Mouse (Mus musculus) CH12.LX (cell line): ENCODE results near the gene Cachd1.

Experiments
- CTCF ChIP-seq, 2 experiments: IDR thresholded peaks in 1 of 2; conservative IDR thresholded peaks in 1 of 2; 2 replicates each; pipeline ENCODE4 v1.5.1; 2011 to 2012; ENCODE audit warnings: low read depth in 2 of 2, low read length in 2 of 2, improper control_type of control experiment in 1 of 2, inconsistent platforms in 1 of 2, mild to moderate bottlenecking in 1 of 2, moderate library complexity in 1 of 2
- EP300 ChIP-seq: IDR thresholded peaks from 2 replicates; pipeline ENCODE4 v1.6.1; 2011; ENCODE audit warnings: low read length, improper control_type of control experiment
- KAT2A ChIP-seq: IDR thresholded peaks from 2 replicates; pipeline ENCODE4 v1.6.1; 2012; ENCODE audit warnings: low read length, improper control_type of control experiment, inconsistent platforms; ENCODE audit not compliant: insufficient replicate concordance
- NELFE ChIP-seq: IDR thresholded peaks from 2 replicates; pipeline ENCODE4 v1.6.1; 2011; ENCODE audit warnings: low read depth, low read length, improper control_type of control experiment
- PAX5 ChIP-seq: IDR thresholded peaks from 2 replicates; pipeline ENCODE4 v1.6.1; 2012; ENCODE audit warnings: low read length, inconsistent platforms, mixed read lengths
- POLR2A ChIP-seq: IDR thresholded peaks from 2 replicates; pipeline ENCODE4 v1.6.1; 2011; ENCODE audit warnings: low read depth, mild to moderate bottlenecking, improper control_type of control experiment, low read length
- RAD21 ChIP-seq: IDR thresholded peaks from 2 replicates; pipeline ENCODE4 v1.6.1; 2011; ENCODE audit warnings: low read depth, mild to moderate bottlenecking, low read length, improper control_type of control experiment, moderate library complexity
- ZKSCAN1 ChIP-seq: IDR thresholded peaks from 2 replicates; pipeline ENCODE4 v1.6.1; 2012; ENCODE audit warnings: low read depth, inconsistent platforms, low read length, improper control_type of control experiment, borderline replicate concordance
- ZMIZ1 ChIP-seq: IDR thresholded peaks from 2 replicates; pipeline ENCODE4 v1.6.1; 2012; ENCODE audit warnings: low read depth, mild to moderate bottlenecking, inconsistent platforms, low read length, improper control_type of control experiment

GRCm38 (mm10) chr4:101035131-101035530 lies 258.7 kb downstream of the Cachd1 start:
- no peak for TF ChIP-seq CTCF (conservative IDR thresholded peaks at IDR 0.05 in 1 of 2, IDR thresholded peaks at IDR 0.05 in 1 of 2; ENCODE audit: low read depth in 2 of 2, low read length in 2 of 2)
- no peak for TF ChIP-seq KAT2A
- no peak for TF ChIP-seq EP300
- TF ChIP-seq POLR2A: no peak
- no peak for TF ChIP-seq NELFE
- no peak for TF ChIP-seq RAD21
- no peak for TF ChIP-seq ZMIZ1
- no peak for TF ChIP-seq ZKSCAN1
- no peak for TF ChIP-seq PAX5
